Mouse (Mus musculus): Measurements from ENCODE around the gene Klhl29. TPM values are rescaled to one million over a fixed set of nuclear protein-coding genes. Genes with fewer than 3 reads are reported as not detected.
A peak's percentile ranks its signal among the peaks of the same experiment; 100 is the strongest.

Gene Klhl29
- total and polyA plus RNA-seq, 2 experiments from 2014 or later = 2.7 to 8.2 TPM

GRCm38 (mm10) chr12:5330496-5331070 is 44.9 kb downstream of the Klhl29 start:
- H3K4me1 ChIP-seq (ENCODE audit: insufficient read depth) = no peaks in the 10 kb centered on the region
- no peak overlapping the region for H3K9ac ChIP-seq
- no peaks in the 10 kb centered on the region for H3K27me3 ChIP-seq (ENCODE audit: insufficient read depth, low read length)
- TF ChIP-seq CTCF (IDR thresholded peaks at IDR 0.05; ENCODE audit: low read depth) = no peak
- DNase-seq (no peak), ATAC-seq (no peak)
- no peak overlapping the region for H3K4me2 ChIP-seq (ENCODE audit: low read depth)
- no peaks in the 10 kb centered on the region for H3K36me3 ChIP-seq (ENCODE audit: insufficient read depth)
- WGBS = 73% methylated on average over 6 of the region's 6 CpGs
- H3K9me3 ChIP-seq (ENCODE audit: low read length) = no peaks in the 10 kb centered on the region
- no peak overlapping the region for H3K27ac ChIP-seq (ENCODE audit: low read depth, low read length)
- no peak overlapping the region for H3K4me3 ChIP-seq (ENCODE audit: low read depth, low read length)

GRCm38 (mm10) chr12:5322444-5323087 is 52.9 kb downstream of the Klhl29 start:
- Histone ChIP-seq H3K4me2 (ENCODE audit: low read depth) (no peak overlapping the region), H3K4me1 (ENCODE audit: insufficient read depth) (no peaks in the 10 kb centered on the region), H3K9me3 (ENCODE audit: low read length) (no peaks in the 10 kb centered on the region), H3K27me3 (ENCODE audit: insufficient read depth, low read length) (no peaks in the 10 kb centered on the region), H3K4me3 (ENCODE audit: low read depth, low read length) (no peak overlapping the region), H3K36me3 (ENCODE audit: insufficient read depth) (no peaks in the 10 kb centered on the region), H3K27ac (ENCODE audit: low read depth, low read length) (no peak overlapping the region), H3K9ac (no peak overlapping the region)
- no peak for ATAC-seq
- 89% methylated on average over 9 of the region's 9 CpGs for WGBS
- no peak for TF ChIP-seq CTCF (IDR thresholded peaks at IDR 0.05; ENCODE audit: low read depth)
- no peak for DNase-seq

- H3K27me3 ChIP-seq (ENCODE audit: insufficient read depth, low read length) = no peaks in the 10 kb centered on the region
- DNase-seq = no peak
- H3K4me1 ChIP-seq (ENCODE audit: insufficient read depth) = no peaks in the 10 kb centered on the region
- ATAC-seq = no peak
- no peak overlapping the region for H3K9ac ChIP-seq
- H3K4me3 ChIP-seq (ENCODE audit: low read depth, low read length) = no peak overlapping the region
- TF ChIP-seq CTCF (IDR thresholded peaks at IDR 0.05; ENCODE audit: low read depth) = no peak
- no peaks in the 10 kb centered on the region for H3K36me3 ChIP-seq (ENCODE audit: insufficient read depth)
- H3K9me3 ChIP-seq (ENCODE audit: low read length) = no peaks in the 10 kb centered on the region
- H3K4me2 ChIP-seq (ENCODE audit: low read depth) = no peak overlapping the region
- H3K27ac ChIP-seq (ENCODE audit: low read depth, low read length) = no peak overlapping the region
- WGBS = 94% methylated on average over 3 of the region's 3 CpGs
Measured at GRCm38 (mm10) chr12:5321017-5321416, 54.5 kb downstream of the Klhl29 start.

GRCm38 (mm10) chr12:5319359-5319973 is 56.0 kb downstream of the Klhl29 start:
- Histone ChIP-seq H3K27ac (ENCODE audit: low read depth, low read length) (no peak overlapping the region), H3K9ac (no peak overlapping the region), H3K27me3 (ENCODE audit: insufficient read depth, low read length) (no peaks in the 10 kb centered on the region), H3K4me3 (ENCODE audit: low read depth, low read length) (no peak overlapping the region), H3K36me3 (ENCODE audit: insufficient read depth) (no peaks in the 10 kb centered on the region), H3K4me1 (ENCODE audit: insufficient read depth) (no peaks in the 10 kb centered on the region), H3K4me2 (ENCODE audit: low read depth) (no peak overlapping the region), H3K9me3 (ENCODE audit: low read length) (no peaks in the 10 kb centered on the region)
- DNase-seq = no peak
- 22% methylated on average over 12 of the region's 12 CpGs for WGBS
- ATAC-seq = peak; percentile 54; the same call in 1 of the 2 replicates
- TF ChIP-seq CTCF (IDR thresholded peaks at IDR 0.05; ENCODE audit: low read depth) = no peak

- no peak overlapping the region for H3K4me3 ChIP-seq (ENCODE audit: low read depth, low read length)
- peaks cover 7% of the 10 kb centered on the region; the same call in 1 of the 2 replicates for H3K36me3 ChIP-seq (ENCODE audit: insufficient read depth)
- DNase-seq (no peak), ATAC-seq (no peak)
- 84% methylated on average over 9 of the region's 9 CpGs for WGBS
- H3K9ac ChIP-seq = no peak overlapping the region
- TF ChIP-seq CTCF (IDR thresholded peaks at IDR 0.05; ENCODE audit: low read depth) = no peak
- no peaks in the 10 kb centered on the region for H3K4me1 ChIP-seq (ENCODE audit: insufficient read depth)
- no peak overlapping the region for H3K27ac ChIP-seq (ENCODE audit: low read depth, low read length)
- no peaks in the 10 kb centered on the region for H3K27me3 ChIP-seq (ENCODE audit: insufficient read depth, low read length)
- no peak overlapping the region for H3K4me2 ChIP-seq (ENCODE audit: low read depth)
- H3K9me3 ChIP-seq (ENCODE audit: low read length) = no peaks in the 10 kb centered on the region
Measured at GRCm38 (mm10) chr12:5316029-5316567, 59.4 kb downstream of the Klhl29 start.

- no peak for DNase-seq
- no peaks in the 10 kb centered on the region for H3K4me1 ChIP-seq (ENCODE audit: insufficient read depth)
- peaks cover 9% of the 10 kb centered on the region; the same call in 1 of the 2 replicates for H3K36me3 ChIP-seq (ENCODE audit: insufficient read depth)
- no peak overlapping the region for H3K27ac ChIP-seq (ENCODE audit: low read depth, low read length)
- 95% methylated on average over 2 of the region's 2 CpGs for WGBS
- no peaks in the 10 kb centered on the region for H3K9me3 ChIP-seq (ENCODE audit: low read length)
- H3K4me2 ChIP-seq (ENCODE audit: low read depth) = no peak overlapping the region
- no peak overlapping the region for H3K9ac ChIP-seq
- no peak for ATAC-seq
- H3K27me3 ChIP-seq (ENCODE audit: insufficient read depth, low read length) = no peaks in the 10 kb centered on the region
- H3K4me3 ChIP-seq (ENCODE audit: low read depth, low read length) = no peak overlapping the region
- TF ChIP-seq CTCF (IDR thresholded peaks at IDR 0.05; ENCODE audit: low read depth) = peak; percentile 51
Measured at GRCm38 (mm10) chr12:5307923-5308322, 67.6 kb downstream of the Klhl29 start.

GRCm38 (mm10) chr12:5305466-5305865 is 70.0 kb downstream of the Klhl29 start:
- Histone ChIP-seq H3K27ac (ENCODE audit: low read depth, low read length) (no peak overlapping the region), H3K4me1 (ENCODE audit: insufficient read depth) (no peaks in the 10 kb centered on the region), H3K4me2 (ENCODE audit: low read depth) (no peak overlapping the region), H3K27me3 (ENCODE audit: insufficient read depth, low read length) (no peaks in the 10 kb centered on the region), H3K36me3 (ENCODE audit: insufficient read depth) (no peaks in the 10 kb centered on the region), H3K9ac (no peak overlapping the region), H3K4me3 (ENCODE audit: low read depth, low read length) (no peak overlapping the region), H3K9me3 (ENCODE audit: low read length) (no peaks in the 10 kb centered on the region)
- no peak for DNase-seq
- 49% methylated on average over 1 of the region's 1 CpGs for WGBS
- ATAC-seq = no peak
- TF ChIP-seq CTCF (IDR thresholded peaks at IDR 0.05; ENCODE audit: low read depth) = no peak

Data from forebrain, postnatal 0 days (tissue).